Mouse (Mus musculus) kidney, adult 2 months (tissue): ENCODE measurements around the gene Gm20431. TPM values are rescaled to one million over a fixed set of nuclear protein-coding genes. Genes with fewer than 3 reads are reported as not detected.
A peak's percentile ranks its signal among the peaks of the same experiment; 100 is the strongest.

Experiments used
- DNase-seq: peaks from one replicate; pipeline ENCODE4 v3.0.0; 2021
- H3K27ac ChIP-seq: fragments of 200-500 bp; 2 replicates; pipeline ENCODE4 v1.5.1; 2012; ENCODE audit warnings: low read depth, low read length, control low read depth, inconsistent platforms; ENCODE audit not compliant: insufficient read depth
- H3K27me3 ChIP-seq: fragments of 200-500 bp; replicated peaks from 2 replicates; pipeline ENCODE4 v1.6.1; 2012; ENCODE audit warnings: mild to moderate bottlenecking, moderate library complexity, low read length, inconsistent platforms; ENCODE audit not compliant: control insufficient read depth, insufficient read depth
- H3K36me3 ChIP-seq: fragments of 200-500 bp; 2 replicates; pipeline ENCODE4 v1.6.1; 2012; ENCODE audit warnings: mild to moderate bottlenecking, moderate library complexity, low read length, inconsistent platforms; ENCODE audit not compliant: control insufficient read depth, insufficient read depth
- H3K4me1 ChIP-seq: fragments of 200-500 bp; 2 replicates; pipeline ENCODE4 v1.6.1; 2011; ENCODE audit warnings: low read length; ENCODE audit not compliant: control insufficient read depth, insufficient read depth
- H3K4me3 ChIP-seq: fragments of 200-500 bp; 2 replicates; pipeline ENCODE4 v1.5.1; 2011; ENCODE audit warnings: mild to moderate bottlenecking, low read depth, low read length, control low read depth; ENCODE audit not compliant: insufficient read depth
- CTCF ChIP-seq: fragments of 200-500 bp; conservative IDR thresholded peaks from 2 replicates; pipeline ENCODE4 v1.5.1; 2011; ENCODE audit warnings: low read depth, mild to moderate bottlenecking, control low read depth, low read length, moderate library complexity, mixed read lengths; ENCODE audit not compliant: insufficient read depth, insufficient read length
- POLR2A ChIP-seq: fragments of 200-500 bp; IDR thresholded peaks from one replicate; pipeline ENCODE4 v1.6.1; 2011; ENCODE audit warnings: low read depth, low read length, control low read depth
- WGBS: fragments of 180-500 bp; shearing (Covaris S2); methylation state at CpG from one replicate; pipeline ENCODE4 v1.1.7; 2018; 5-methylcytosine and 5-hydroxymethylcytosine counted together
- polyA plus RNA-seq: library from polyadenylated mRNA; depleted of rRNA; stranded (reverse); fragments of >200 nt; gene quantifications from 2 replicates; pipeline ENCODE4 v1.2.3, GENCODE M21; 2012

The Gm20431 gene
- polyA plus RNA-seq, 1 experiment, result 30.7 TPM

- TF ChIP-seq CTCF, result peak; percentile 63
- TF ChIP-seq POLR2A, result no peak
- Histone ChIP-seq H3K36me3 (no peaks in the 10 kb centered on the region), H3K27me3 (no peaks in the 10 kb centered on the region), H3K4me1 (peaks cover 2% of the 10 kb centered on the region; the same call in 1 of the 2 replicates), H3K27ac (no peak overlapping the region), H3K4me3 (no peak overlapping the region)
- DNase-seq, result peak; percentile 47
- WGBS, result 87% methylated on average over 3 of the region's 3 CpGs
These were observed 21.0 kb downstream of the Gm20431 start for GRCm38 (mm10) chr2:167640279-167640678.

GRCm38 (mm10) chr2:167634865-167635512, 26.3 kb downstream of the Gm20431 start:
- no peak for DNase-seq
- Histone ChIP-seq H3K4me1 (peaks cover 17% of the 10 kb centered on the region), H3K4me3 (0 out of 2 replicates have a peak overlapping the region, but pooled peaks have one; percentile 25), H3K27me3 (no peaks in the 10 kb centered on the region), H3K36me3 (no peaks in the 10 kb centered on the region), H3K27ac (no peak overlapping the region)
- no peak for TF ChIP-seq CTCF
- TF ChIP-seq POLR2A, result no peak
- 64% methylated on average over 7 of the region's 7 CpGs for WGBS

GRCm38 (mm10) chr2:167634338-167634770, 26.9 kb downstream of the Gm20431 start:
- TF ChIP-seq POLR2A (no peak), CTCF (no peak)
- Histone ChIP-seq H3K27me3 (no peaks in the 10 kb centered on the region), H3K27ac (peak overlapping the region; percentile 82), H3K4me3 (peak overlapping the region; percentile 34), H3K4me1 (peaks cover 23% of the 10 kb centered on the region), H3K36me3 (no peaks in the 10 kb centered on the region)
- under 1% methylated on average over 15 of the region's 15 CpGs for WGBS
- DNase-seq, result peak; percentile 98

GRCm38 (mm10) chr2:167633537-167633872, 27.8 kb downstream of the Gm20431 start:
- Histone ChIP-seq H3K4me1 (peaks cover 27% of the 10 kb centered on the region), H3K36me3 (no peaks in the 10 kb centered on the region), H3K27me3 (no peaks in the 10 kb centered on the region), H3K27ac (peak overlapping the region; percentile 82; the same call in 1 of the 2 replicates), H3K4me3 (no peak overlapping the region)
- DNase-seq, result no peak
- WGBS, result 87% methylated on average over 6 of the region's 6 CpGs
- TF ChIP-seq CTCF (no peak), POLR2A (no peak)

DNA sequence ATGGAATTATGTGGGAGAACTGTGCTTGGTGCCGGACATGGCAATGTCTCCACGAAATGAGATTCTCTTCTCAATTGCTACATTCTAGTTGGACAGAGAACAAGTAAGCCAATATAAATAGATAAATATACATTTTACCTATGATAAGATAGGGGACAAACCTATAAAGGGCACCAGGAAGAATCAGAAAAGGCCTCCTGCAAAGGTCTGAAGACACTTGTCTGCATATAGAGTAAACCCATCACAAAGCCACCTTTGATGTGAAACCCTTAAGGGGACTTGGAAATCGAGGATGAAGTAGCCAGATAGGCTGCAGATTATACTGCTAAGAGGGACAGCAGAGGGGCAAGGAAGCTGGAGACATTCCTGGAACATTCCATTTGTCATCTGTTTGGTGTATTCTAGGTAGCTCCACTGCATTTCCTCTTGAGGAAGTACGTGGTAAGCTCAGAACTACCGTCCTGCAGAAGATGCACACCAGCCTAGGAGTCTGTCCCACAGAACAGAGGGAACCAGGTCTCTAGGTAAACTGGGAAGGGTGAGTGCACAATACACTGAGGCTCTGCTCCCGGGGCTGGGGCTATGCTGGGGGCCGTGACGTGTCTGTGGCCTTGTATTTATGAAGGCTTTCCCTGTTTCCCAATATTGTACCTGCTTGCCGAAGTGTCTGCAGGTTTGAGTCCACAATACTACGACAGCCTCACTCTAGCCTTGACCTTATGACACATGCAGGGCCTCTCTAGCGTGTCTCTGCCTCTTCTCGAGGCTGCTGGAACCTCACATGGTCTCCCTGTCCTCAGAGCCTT, 28.4 kb downstream of the Gm20431 start:
- H3K4me3 ChIP-seq, result peak overlapping the region; percentile 52; the same call in 1 of the 2 replicates
- H3K27ac ChIP-seq, result peak overlapping the region; percentile 97
- TF ChIP-seq POLR2A, result no peak
- TF ChIP-seq CTCF, result no peak
- DNase-seq, result no peak
- no peaks in the 10 kb centered on the region for H3K36me3 ChIP-seq
- no peaks in the 10 kb centered on the region for H3K27me3 ChIP-seq
- peaks cover 27% of the 10 kb centered on the region for H3K4me1 ChIP-seq
- 70% methylated on average over 12 of the region's 12 CpGs for WGBS

DNA sequence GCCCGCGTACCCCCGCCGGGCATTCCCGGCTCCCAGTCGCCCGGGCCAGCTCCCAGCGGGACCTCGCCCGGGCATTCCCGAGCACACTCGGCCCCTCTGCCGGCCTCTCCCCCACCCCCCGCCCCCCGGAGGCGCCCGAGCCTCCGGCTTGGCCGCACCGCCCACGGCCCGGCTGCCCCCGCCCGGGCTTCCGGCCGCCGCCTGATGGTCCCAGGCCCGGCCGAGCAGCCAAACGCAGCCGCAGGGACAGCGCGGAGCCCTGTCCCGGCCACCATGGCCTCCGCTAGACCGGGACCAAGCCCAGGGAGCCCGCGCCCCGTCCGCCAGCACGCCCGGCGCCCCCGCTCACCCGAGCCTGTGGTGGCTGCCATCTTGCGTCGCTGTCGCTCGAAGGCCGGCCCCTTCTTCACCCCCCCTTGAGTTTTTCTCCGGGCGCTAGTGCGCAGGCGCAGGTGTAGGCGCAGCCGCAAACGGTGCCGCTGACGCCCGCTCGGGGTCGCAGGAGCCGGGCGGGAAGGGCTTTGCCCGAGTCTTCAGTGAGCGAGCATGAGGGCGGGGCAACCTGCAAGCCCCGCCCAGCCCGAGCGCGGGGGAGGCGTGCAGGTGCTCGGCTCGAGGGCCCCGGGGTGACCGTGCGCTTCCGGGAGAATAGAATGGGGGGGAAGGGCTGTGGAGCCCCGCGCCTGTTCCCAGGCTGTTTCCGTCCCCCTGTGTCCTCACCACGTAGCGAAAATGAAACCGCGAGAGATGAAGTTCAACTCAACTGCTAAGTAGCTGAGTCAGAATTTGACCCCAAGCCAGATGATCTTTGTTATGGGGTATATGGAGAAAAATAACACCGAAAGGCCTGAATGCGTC, 29.5 kb downstream of the Gm20431 start, which contains the start of gene Ube2v1:
Gene Ube2v1 (minus strand): TSS at position 505 of the 858 bp plus-strand sequence.
- Histone ChIP-seq H3K4me1 (peaks cover 27% of the 10 kb centered on the region), H3K36me3 (no peaks in the 10 kb centered on the region), H3K27me3 (no peaks in the 10 kb centered on the region), H3K4me3 (peak within 1 kb of the TSS; percentile 81), H3K27ac (peak within 1 kb of the TSS; percentile 97)
- peak; percentile 99 for DNase-seq
- TF ChIP-seq CTCF (no peak), POLR2A (no peak)
- WGBS, result under 1% methylated on average over 86 of the region's 87 CpGs

DNA sequence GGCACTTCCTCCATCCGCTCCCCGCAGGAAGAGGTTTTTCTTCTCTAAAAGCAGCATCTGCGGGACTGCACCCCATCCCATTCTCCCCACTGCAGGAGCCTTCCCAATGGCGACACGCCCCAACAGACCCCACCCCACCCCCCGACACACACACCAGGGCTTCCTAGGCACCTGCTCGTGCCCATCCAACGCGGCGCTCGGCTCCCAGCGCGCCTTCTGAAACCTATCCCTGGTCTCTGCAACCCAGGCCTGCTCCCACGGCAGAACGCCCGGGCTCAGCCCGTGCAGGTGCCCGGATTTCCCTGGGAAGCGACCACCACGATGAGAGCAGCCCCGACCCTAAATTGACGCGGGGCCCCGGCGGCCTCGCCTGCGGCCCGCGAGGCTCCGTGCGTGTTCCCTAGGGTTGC, 30.1 kb downstream of the Gm20431 start:
- no peaks in the 10 kb centered on the region for H3K27me3 ChIP-seq
- H3K27ac ChIP-seq, result no peak overlapping the region; the same call in 1 of the 2 replicates
- peaks cover 27% of the 10 kb centered on the region for H3K4me1 ChIP-seq
- DNase-seq, result no peak
- under 1% methylated on average over 31 of the region's 31 CpGs for WGBS
- no peak for TF ChIP-seq CTCF
- no peak for TF ChIP-seq POLR2A
- peak overlapping the region; percentile 81 for H3K4me3 ChIP-seq
- H3K36me3 ChIP-seq, result no peaks in the 10 kb centered on the region
